Mouse (Mus musculus) lung, adult 2 months (tissue): ENCODE data around the gene Smchd1. TPM values are rescaled to one million over a fixed set of nuclear protein-coding genes. Genes with fewer than 3 reads are reported as not detected.
A peak's percentile ranks its signal among the peaks of the same experiment; 100 is the strongest.
"Not testable (repeated sequence)": the region's sequence is repeated elsewhere in the genome, so short reads cannot be mapped to it uniquely, and the experiment has no call there.

Experiments
- DNase-seq: peaks from one replicate; pipeline ENCODE4 v3.0.0; 2022
- H3K4me1 ChIP-seq: fragments of 200-500 bp; 2 replicates; pipeline ENCODE4 v1.6.1; 2011; ENCODE audit warnings: low read length; ENCODE audit not compliant: control insufficient read depth, insufficient read depth
- H3K4me3 ChIP-seq: fragments of 200-500 bp; replicated peaks from 2 replicates; pipeline ENCODE3; 2011; ENCODE audit warnings: low read depth, mild to moderate bottlenecking, control low read depth, low read length; ENCODE audit errors: extremely low read depth
- CTCF ChIP-seq: fragments of 200-500 bp; IDR thresholded peaks from 2 replicates; pipeline ENCODE4 v1.5.1; 2011; ENCODE audit warnings: mild to moderate bottlenecking, low read length, control low read depth; ENCODE audit not compliant: insufficient read depth
- POLR2A ChIP-seq: fragments of 200-500 bp; IDR thresholded peaks from 2 replicates; pipeline ENCODE4 v1.6.1; 2011; ENCODE audit warnings: low read depth, mild to moderate bottlenecking, control low read depth, low read length, borderline replicate concordance; ENCODE audit errors: extremely low read depth
- WGBS: fragments of 180-500 bp; shearing (Covaris S2); methylation state at CpG from one replicate; pipeline ENCODE4 v1.1.7; 2018; 5-methylcytosine and 5-hydroxymethylcytosine counted together
- polyA plus RNA-seq: library from polyadenylated mRNA; depleted of rRNA; stranded (reverse); fragments of >200 nt; gene quantifications from 2 replicates; pipeline ENCODE4 v1.2.3, GENCODE M21; 2012

Smchd1 gene
- polyA plus RNA-seq, 1 experiment, result 8.3 TPM

DNA sequence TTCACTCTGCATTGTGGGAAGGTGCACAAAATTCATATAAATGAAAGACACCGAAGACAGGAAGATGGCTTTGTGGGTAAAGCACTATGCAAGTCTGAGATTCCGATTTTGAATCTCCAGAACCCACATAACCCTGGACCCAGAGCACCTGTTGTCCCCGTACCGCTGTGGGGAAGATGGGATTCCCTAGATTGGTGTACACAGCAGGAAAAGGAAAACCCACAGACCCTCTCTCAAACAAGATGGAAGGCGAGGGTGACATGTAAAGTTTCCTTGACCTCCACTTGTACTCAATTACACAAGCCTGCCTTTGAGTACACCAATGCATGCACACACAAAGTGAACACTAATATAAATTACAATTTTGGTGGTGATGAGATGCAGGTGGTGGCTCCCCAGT, 9.6 kb upstream of the Smchd1 start:
- DNase-seq, result no peak
- no peak overlapping the region for H3K4me3 ChIP-seq
- H3K4me1 ChIP-seq, result peaks cover 4% of the 10 kb centered on the region; the same call in 1 of the 2 replicates
- 91% methylated on average over 5 of the region's 5 CpGs for WGBS
- TF ChIP-seq POLR2A, result no peak
- TF ChIP-seq CTCF, result no peak

GRCm38 (mm10) chr17:71483418-71484060, 8.4 kb upstream of the Smchd1 start:
- peaks cover 4% of the 10 kb centered on the region; the same call in 1 of the 2 replicates for H3K4me1 ChIP-seq
- 81% methylated on average over 7 of the region's 7 CpGs for WGBS
- no peak overlapping the region for H3K4me3 ChIP-seq
- no peak for DNase-seq
- no peak for TF ChIP-seq POLR2A
- TF ChIP-seq CTCF, result no peak

DNA sequence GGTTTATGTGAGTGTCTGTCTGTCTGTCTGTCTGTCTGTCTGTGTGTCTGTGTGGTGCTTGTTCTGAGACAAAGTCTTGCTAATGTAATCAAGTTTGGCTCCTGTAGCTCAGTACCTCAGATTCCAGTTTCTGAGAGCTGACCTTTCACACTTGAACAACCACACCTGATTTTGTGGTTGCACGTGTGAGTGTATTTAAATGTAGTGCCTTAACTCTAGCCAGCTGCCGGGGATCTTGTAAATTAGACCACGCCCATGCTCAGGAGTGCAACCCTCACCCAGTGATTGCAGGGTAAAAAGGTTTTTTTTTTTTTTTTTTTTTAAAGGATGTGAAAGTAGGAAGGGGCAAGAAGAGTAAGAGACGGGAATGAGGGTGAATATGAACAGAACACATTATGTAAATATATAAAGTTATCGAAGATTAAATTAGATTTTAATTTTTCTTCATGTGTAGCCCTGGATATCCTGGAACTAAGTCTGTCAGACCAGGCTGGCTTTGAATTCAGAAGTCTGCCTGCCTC, 4.3 kb upstream of the Smchd1 start:
- 48% methylated on average over 5 of the region's 5 CpGs for WGBS
- DNase-seq, result no peak

GRCm38 (mm10) chr17:71477481-71477880, 2.3 kb upstream of the Smchd1 start:
- TF ChIP-seq POLR2A, result no peak
- TF ChIP-seq CTCF, result no peak
- H3K4me1 ChIP-seq, result peaks cover 5% of the 10 kb centered on the region; the same call in 1 of the 2 replicates
- no peak overlapping the region for H3K4me3 ChIP-seq
- DNase-seq, result no peak
- 96% methylated on average over 8 of the region's 8 CpGs for WGBS

More for the DNA sequence above, 4.3 kb upstream of the Smchd1 start:
- H3K4me3 ChIP-seq, result no peak overlapping the region
- H3K4me1 ChIP-seq, result no peaks in the 10 kb centered on the region; the same call in 1 of the 2 replicates
- TF ChIP-seq POLR2A, result no peak
- no peak for TF ChIP-seq CTCF

GRCm38 (mm10) chr17:71476346-71477020, 1.3 kb upstream of the Smchd1 start:
- WGBS, result 73% methylated on average over 7 of the region's 7 CpGs
- H3K4me3 ChIP-seq, result no peak overlapping the region
- H3K4me1 ChIP-seq, result peaks cover 5% of the 10 kb centered on the region; the same call in 1 of the 2 replicates
- no peak for DNase-seq
- TF ChIP-seq CTCF, result no peak
- TF ChIP-seq POLR2A, result no peak

GRCm38 (mm10) chr17:71475705-71476089, 554 bp upstream of the Smchd1 start:
- 1% methylated on average over 31 of the region's 31 CpGs for WGBS
- no peak for TF ChIP-seq CTCF
- no peak for TF ChIP-seq POLR2A
- Histone ChIP-seq H3K4me1 (peaks cover 5% of the 10 kb centered on the region; the same call in 1 of the 2 replicates), H3K4me3 (peak overlapping the region; percentile 89)
- peak; percentile 72 for DNase-seq

DNA sequence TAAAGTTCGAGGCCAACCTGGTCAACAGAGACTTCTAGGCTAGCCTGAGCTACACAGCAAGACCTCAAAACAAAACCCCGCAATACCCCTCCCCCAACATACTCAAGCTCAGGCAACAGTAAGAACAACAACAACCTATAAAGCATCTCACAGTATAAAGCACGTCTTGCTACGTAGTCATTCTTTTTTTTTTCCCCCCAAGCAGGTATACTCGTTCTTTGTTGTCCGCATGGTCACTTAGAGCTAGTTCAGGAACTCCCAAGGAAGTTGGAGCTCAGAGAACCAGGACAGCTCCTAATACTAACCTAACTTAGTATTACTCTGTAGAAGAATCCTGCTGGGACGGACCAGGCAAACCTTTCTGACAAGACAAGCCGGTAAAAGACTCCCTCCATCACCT, 1.0 kb downstream of the Smchd1 start:
- peaks cover 5% of the 10 kb centered on the region; the same call in 1 of the 2 replicates for H3K4me1 ChIP-seq
- TF ChIP-seq POLR2A, result no peak
- TF ChIP-seq CTCF, result no peak
- peak overlapping the region; percentile 75 for H3K4me3 ChIP-seq
- DNase-seq, result no peak
- WGBS, result 10% methylated on average over 8 of the region's 8 CpGs

- TF ChIP-seq CTCF (no peak), POLR2A (no peak)
- no peak overlapping the region for H3K4me3 ChIP-seq
- no peak for DNase-seq
- peaks cover 8% of the 10 kb centered on the region; the same call in 1 of the 2 replicates for H3K4me1 ChIP-seq
- WGBS, result 55% methylated on average over 2 of the region's 2 CpGs
These were observed 3.9 kb downstream of the Smchd1 start for GRCm38 (mm10) chr17:71471261-71471660.

GRCm38 (mm10) chr17:71460312-71460711, 14.8 kb downstream of the Smchd1 start:
- TF ChIP-seq POLR2A, result no peak
- no peak for TF ChIP-seq CTCF
- Histone ChIP-seq H3K4me3 (no peak overlapping the region), H3K4me1 (no peaks in the 10 kb centered on the region)
- 90% methylated on average over 3 of the region's 3 CpGs for WGBS
- no peak for DNase-seq

- TF ChIP-seq CTCF (no peak), POLR2A (no peak)
- H3K4me3 ChIP-seq, result no peak within 1 kb of the TSS
- no peaks in the 10 kb centered on the region; the same call in 1 of the 2 replicates for H3K4me1 ChIP-seq
- DNase-seq, result no peak
- 96% methylated on average over 2 of the region's 2 CpGs for WGBS
These were observed 15.3 kb downstream of the Smchd1 start, which contains the start of gene Gm4707 for GRCm38 (mm10) chr17:71459818-71460217. Gene Gm4707 (minus strand): TSS chr17:71459918.

DNA sequence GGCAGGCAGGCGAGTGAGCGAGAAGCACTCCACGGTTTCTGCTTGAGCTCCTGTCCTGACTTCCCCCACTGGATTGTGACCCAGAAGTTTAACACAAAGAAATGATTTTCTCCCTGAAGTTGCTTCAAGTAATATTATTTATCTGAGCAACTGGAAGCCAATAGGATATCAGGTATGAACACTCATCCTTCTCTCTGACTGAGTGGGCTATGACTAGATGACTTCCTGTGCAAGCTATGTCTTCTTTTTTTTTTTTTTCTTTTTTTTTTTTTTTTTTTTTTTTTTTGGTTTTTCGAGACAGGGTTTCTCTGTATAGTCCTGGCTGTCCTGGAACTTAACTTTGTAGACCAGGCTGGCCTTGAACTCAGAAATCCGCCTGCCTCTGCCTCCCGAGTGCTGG, 17.8 kb downstream of the Smchd1 start:
- H3K4me3 ChIP-seq, H3K4me1 ChIP-seq, DNase-seq: not testable (repeated sequence)
- 92% methylated on average over 6 of the region's 6 CpGs for WGBS
